ENCODE assay signal across 8 mouse cellular contexts in genomic region chr17:12203414-12203897, GRCm38 (mm10).
A peak's percentile ranks its signal among the peaks of the same experiment; 100 is the strongest.
DNase-seq lines count a peak whose midpoint lies in the region; ATAC-seq and TF ChIP-seq lines count a peak whose summit lies in the region.

No protein-coding gene starts in this region.

- peak; percentile 44 for DNase-seq in ES-CJ7 (ENCODE audit: low read depth, low spot score)
- DNase-seq in R1 (ENCODE audit: low read depth, low spot score), result peak; percentile 68
- DNase-seq in limb, embryonic 14.5 days (ENCODE audit: low spot score), result peak; percentile 22
- no peak for DNase-seq in adrenal gland, postnatal 25 days
- DNase-seq in gastrocnemius, adult 8-10 months (ENCODE audit: low spot score in 2 of 2), result no peak
- DNase-seq in lung, postnatal 4 days, result no peak
- no peak for DNase-seq in thymus, postnatal 25 days

- no peak overlapping the region for H3K4me3 ChIP-seq in forebrain, embryonic 15.5 days
- no peak overlapping the region for H3K4me3 ChIP-seq in limb, embryonic 14.5 days (replicated peaks; ENCODE audit: low read length)

- 0 out of 2 replicates have a peak overlapping the region, but pooled peaks have one; percentile 12 for H3K27ac ChIP-seq in forebrain, embryonic 15.5 days (replicated peaks)
- no peak overlapping the region for H3K27ac ChIP-seq in limb, embryonic 14.5 days (replicated peaks; ENCODE audit: low read depth, low read length)

- 0 out of 2 replicates have a peak, but pooled peaks cover 4% of the 10 kb centered on the region for H3K36me3 ChIP-seq in forebrain, embryonic 15.5 days
- peaks cover 7% of the 10 kb centered on the region; the same call in 1 of the 2 replicates for H3K36me3 ChIP-seq in limb, embryonic 14.5 days (ENCODE audit: control insufficient read depth, insufficient read depth, low read length)

- ATAC-seq in forebrain, embryonic 15.5 days (replicated peaks), result peak; percentile 77
- no peak for ATAC-seq in limb, embryonic 14.5 days (ENCODE audit: low FRiP score, low read depth)

- H3K4me2 ChIP-seq in forebrain, embryonic 15.5 days (replicated peaks), result no peak overlapping the region; the same call in 1 of the 2 replicates
- H3K4me2 ChIP-seq in limb, embryonic 14.5 days (replicated peaks; ENCODE audit: low read depth, low read length, severe bottlenecking), result no peak overlapping the region

- 27% methylated on average over 15 of the region's 15 CpGs for WGBS in forebrain, embryonic 15.5 days
- WGBS in limb, embryonic 14.5 days, result 57% methylated on average over 15 of the region's 15 CpGs

- H3K9ac ChIP-seq in forebrain, embryonic 15.5 days (replicated peaks), result no peak overlapping the region
- no peak overlapping the region for H3K9ac ChIP-seq in limb, embryonic 14.5 days (ENCODE audit: low read depth, low read length, severe bottlenecking)

- no peaks in the 10 kb centered on the region for H3K9me3 ChIP-seq in forebrain, embryonic 15.5 days
- H3K9me3 ChIP-seq in limb, embryonic 14.5 days (ENCODE audit: control insufficient read depth, low read length), result no peaks in the 10 kb centered on the region

- peaks cover 57% of the 10 kb centered on the region for H3K4me1 ChIP-seq in forebrain, embryonic 15.5 days
- H3K4me1 ChIP-seq in limb, embryonic 14.5 days (ENCODE audit: control insufficient read depth, insufficient read depth, low read length), result peaks cover 50% of the 10 kb centered on the region

- H3K27me3 ChIP-seq in forebrain, embryonic 15.5 days, result no peaks in the 10 kb centered on the region
- no peaks in the 10 kb centered on the region for H3K27me3 ChIP-seq in limb, embryonic 14.5 days (ENCODE audit: control insufficient read depth, insufficient read depth, low read length)

- no peak for TF ChIP-seq POLR2A in limb, embryonic 14.5 days (IDR thresholded peaks at IDR 0.05; ENCODE audit: borderline replicate concordance, extremely low read depth, insufficient read depth, insufficient read length)

Comparison
In these comparisons a context has a peak if more than half of its experiments do, and no peak if none do; other contexts are left out.
1. DNase-seq: peak in ES-CJ7 (single experiment), R1 (single experiment) and limb, embryonic 14.5 days (single experiment); none in adrenal gland, postnatal 25 days (single experiment), gastrocnemius, adult 8-10 months (0 of 2), lung, postnatal 4 days (0 of 2) and thymus, postnatal 25 days (single experiment).